Mouse (Mus musculus) yolk sac, embryonic 10.5 days (tissue): Measurements from ENCODE around the gene Relch.

Experiments
- DNase-seq: peaks from one replicate; pipeline ENCODE4 v3.0.0-alpha.2; 2017; ENCODE audit warnings: low spot score

The Relch gene

DNA sequence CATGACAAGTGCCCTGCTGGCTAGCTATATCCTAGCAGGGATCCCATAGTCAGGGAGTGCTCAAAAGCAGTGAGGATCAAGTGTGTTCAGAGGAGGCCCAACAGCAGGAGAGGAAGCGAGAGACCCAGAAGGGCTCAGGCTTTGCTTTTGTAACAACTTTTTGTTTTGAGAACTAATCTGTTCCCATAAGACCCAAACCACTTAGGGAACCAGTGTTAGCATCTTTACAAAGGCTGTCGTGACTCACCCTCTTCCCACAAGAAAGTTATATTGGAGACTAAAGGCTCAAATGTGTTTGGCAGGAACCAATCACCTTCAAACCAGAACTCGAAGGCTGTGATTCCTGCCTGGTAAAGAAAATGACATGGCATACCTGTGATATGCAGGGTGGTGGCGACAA, 132.0 kb downstream of the Relch start:
- no peak for DNase-seq

DNA sequence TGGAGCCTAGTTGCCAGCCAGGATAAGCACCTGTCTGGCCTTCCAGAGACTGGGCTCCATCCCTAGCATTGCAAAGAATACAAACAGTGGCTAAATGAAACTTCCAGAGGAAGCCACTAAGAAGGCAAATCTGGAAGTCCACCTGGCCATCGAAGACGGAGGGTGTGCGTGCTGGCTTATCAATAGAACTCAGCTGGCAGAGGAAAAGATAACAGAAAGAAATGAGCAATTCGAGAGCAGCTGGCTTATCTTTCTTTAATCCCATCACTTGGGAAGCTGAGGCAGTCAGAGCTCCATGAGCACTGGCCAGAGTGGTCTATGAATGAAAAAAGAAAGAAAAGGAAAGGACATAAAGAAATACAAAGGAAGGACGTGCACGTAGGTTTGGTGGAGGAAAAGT, 136.9 kb downstream of the Relch start:
- no peak for DNase-seq

DNA sequence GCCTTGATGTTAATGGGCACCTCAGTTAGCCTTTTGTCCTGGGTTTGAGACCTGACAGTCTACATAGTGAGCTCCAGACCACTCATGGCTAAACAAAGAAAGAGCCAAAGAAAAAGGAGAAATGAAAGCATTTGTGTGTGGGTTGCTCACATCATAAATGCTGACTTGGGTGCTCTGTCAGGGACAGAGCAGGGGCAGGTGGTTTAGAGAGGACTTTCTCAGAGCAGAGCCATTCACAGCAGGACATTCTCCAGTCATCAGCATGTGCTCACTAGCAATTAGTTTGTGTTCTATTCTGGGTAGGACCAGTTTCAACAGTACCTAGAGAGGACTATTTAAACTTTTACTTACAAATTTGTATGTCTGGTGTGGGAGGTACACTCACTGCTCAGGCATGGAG, 137.6 kb downstream of the Relch start:
- no peak for DNase-seq

DNA sequence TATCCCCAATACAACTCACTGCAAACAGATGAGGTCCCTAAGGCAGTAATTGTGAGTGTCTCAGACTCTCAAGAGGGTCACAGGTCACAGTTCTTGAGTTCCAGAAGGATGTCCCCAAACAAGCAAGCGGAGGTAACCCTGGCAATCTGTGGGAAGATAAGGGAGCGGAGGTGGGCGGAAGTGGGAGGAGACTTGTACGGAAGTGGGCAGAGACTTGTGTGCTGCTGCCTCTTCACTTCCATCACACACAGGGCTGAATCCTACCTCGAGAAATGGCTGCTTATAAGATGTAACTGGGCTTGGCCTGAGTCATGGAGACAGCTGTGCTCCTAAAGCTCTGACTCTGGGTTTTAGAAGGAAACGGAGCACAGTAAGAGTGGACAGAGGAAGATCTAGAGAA, 139.3 kb downstream of the Relch start:
- no peak for DNase-seq

DNA sequence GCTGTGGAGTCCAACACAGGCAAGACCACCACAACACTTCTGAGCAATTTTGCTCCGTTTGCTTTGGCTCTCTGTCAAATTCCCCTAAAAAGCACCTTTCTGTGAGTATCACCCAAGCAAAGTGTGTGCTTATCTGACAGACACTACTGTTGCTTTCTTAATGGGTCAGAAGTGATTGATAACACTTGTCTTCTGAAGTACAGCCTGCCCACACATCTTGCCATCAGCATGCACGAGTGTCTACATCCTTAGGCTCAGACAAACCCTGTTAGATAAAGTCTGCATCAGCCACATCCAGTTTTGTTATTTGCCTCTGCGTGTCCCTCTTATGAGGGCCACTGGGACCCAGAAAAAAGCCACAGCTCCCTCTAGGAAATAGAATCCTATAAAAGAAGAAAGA, 140.6 kb downstream of the Relch start:
- no peak for DNase-seq
